Mouse (Mus musculus): ENCODE results near the gene Cdc27. TPM values are rescaled to one million over a fixed set of nuclear protein-coding genes. Genes with fewer than 3 reads are reported as not detected.
A peak's percentile ranks its signal among the peaks of the same experiment; 100 is the strongest.
"Not testable (repeated sequence)": the region's sequence is repeated elsewhere in the genome, so short reads cannot be mapped to it uniquely, and the experiment has no call there.

The Cdc27 gene
- polyA plus RNA-seq, 1 experiment from 2014 or later: 57.6 TPM

DNA sequence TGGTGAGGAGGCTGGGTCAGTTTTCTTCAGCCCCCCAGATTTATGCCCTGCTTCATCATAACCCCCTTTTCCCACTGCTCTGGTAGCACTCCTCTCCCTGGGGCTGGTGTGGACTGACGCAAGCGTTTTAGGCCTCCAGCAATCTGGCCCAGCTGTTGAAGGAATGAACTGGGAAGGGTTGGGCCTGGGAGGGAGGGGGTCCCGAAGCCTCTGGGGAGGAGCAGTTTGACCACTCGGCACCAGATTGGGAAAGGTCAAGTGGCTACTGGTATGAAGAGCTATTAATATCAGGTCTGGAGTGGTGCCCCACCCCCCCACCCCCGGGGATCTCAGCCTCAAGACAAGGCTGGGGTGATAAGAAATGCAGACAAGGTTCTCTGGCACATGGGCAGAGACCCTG is 27.7 kb upstream of the Cdc27 start:
- no peak for DNase-seq (ENCODE audit: low spot score)
- WGBS: 25% methylated on average over 5 of the region's 5 CpGs
- Histone ChIP-seq H3K4me2 (ENCODE audit: low read depth, severe bottlenecking) (no peak overlapping the region), H3K27me3 (ENCODE audit: control insufficient read depth, insufficient read depth, low read length) (no peaks in the 10 kb centered on the region), H3K9me3 (ENCODE audit: control insufficient read depth, low read length) (no peaks in the 10 kb centered on the region), H3K27ac (replicated peaks; ENCODE audit: low read depth, low read length) (no peak overlapping the region), H3K4me3 (ENCODE audit: low read depth, low read length) (no peak overlapping the region), H3K4me1 (ENCODE audit: control insufficient read depth, insufficient read depth, low read length) (0 out of 2 replicates have a peak, but pooled peaks cover 4% of the 10 kb centered on the region), H3K36me3 (ENCODE audit: control insufficient read depth, insufficient read depth, low read length) (no peaks in the 10 kb centered on the region), H3K9ac (ENCODE audit: low read length) (no peak overlapping the region)
- no peak for ATAC-seq (ENCODE audit: insufficient number of reproducible peaks, low FRiP score, low TSS enrichment, low read depth)

DNA sequence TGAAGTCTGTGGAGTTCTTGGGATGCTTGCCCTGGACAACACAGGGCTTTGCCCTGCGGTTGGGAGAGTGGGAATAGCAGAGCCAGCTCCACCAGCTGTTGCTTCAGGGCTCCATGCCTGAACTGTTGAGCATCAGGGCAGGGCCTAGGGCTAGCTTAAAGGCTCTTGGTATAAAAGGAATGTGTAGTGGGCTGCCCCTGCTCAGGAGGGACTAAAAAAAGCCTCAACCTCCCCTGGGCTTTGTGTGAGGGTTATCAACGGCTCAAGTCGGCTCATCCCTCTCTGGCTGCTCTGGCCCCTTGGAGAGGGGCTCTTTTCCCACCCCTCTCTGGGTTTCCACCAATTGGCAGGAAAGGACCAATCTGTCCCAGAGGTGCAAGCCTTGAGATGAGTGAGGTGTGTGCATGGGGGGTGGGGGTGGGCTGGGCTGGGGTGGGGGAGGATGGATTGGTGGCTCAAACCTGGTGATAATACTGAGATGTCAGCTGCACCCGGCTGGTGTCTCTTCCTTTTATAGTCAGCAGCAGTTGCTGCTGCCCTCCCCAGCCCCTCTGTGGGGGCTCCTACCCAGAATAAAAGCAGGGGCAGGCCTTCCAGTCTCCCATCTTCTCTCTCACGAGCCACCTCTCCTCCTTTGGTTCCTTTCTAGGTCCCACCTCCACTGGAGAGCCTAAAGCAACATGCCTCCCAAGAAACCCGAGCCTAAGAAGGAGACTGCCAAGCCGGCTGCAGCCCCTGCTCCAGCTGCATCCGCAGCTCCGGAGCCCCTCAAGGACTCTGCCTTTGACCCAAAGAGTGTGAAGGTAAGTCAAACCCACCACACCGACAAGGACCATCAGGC is 26.6 kb upstream of the Cdc27 start:
- Histone ChIP-seq H3K9me3 (ENCODE audit: control insufficient read depth, low read length) (no peaks in the 10 kb centered on the region), H3K27me3 (ENCODE audit: control insufficient read depth, insufficient read depth, low read length) (no peaks in the 10 kb centered on the region), H3K4me3 (ENCODE audit: low read depth, low read length) (no peak overlapping the region), H3K4me1 (ENCODE audit: control insufficient read depth, insufficient read depth, low read length) (0 out of 2 replicates have a peak, but pooled peaks cover 4% of the 10 kb centered on the region), H3K4me2 (ENCODE audit: low read depth, severe bottlenecking) (no peak overlapping the region), H3K36me3 (ENCODE audit: control insufficient read depth, insufficient read depth, low read length) (no peaks in the 10 kb centered on the region), H3K27ac (replicated peaks; ENCODE audit: low read depth, low read length) (no peak overlapping the region), H3K9ac (ENCODE audit: low read length) (no peak overlapping the region)
- DNase-seq (ENCODE audit: low spot score): no peak
- WGBS: 40% methylated on average over 10 of the region's 10 CpGs
- ATAC-seq (ENCODE audit: insufficient number of reproducible peaks, low FRiP score, low TSS enrichment, low read depth): no peak

DNA sequence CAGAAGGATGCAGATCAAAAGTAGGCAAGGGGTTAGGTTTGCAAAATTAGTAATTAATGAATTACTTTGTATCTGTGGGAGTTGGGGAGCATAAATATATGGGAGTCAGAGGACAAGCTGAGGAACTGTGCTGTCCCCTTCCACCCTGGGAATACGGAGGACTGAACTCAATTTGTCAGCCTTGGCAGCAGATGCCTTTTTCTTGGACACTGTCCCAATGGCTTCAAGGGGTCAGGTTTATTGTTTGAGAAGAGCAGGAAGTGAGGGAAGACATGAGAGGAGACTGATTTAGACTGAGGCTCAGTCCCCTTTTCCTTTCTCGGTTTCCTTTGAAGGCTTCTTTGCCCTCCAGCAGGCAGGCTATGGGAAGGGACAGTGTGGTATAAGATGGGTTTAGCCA is 22.1 kb upstream of the Cdc27 start:
- DNase-seq (ENCODE audit: low spot score): no peak
- Histone ChIP-seq H3K4me1 (ENCODE audit: control insufficient read depth, insufficient read depth, low read length) (no peaks in the 10 kb centered on the region), H3K4me2 (ENCODE audit: low read depth, severe bottlenecking) (no peak overlapping the region), H3K9me3 (ENCODE audit: control insufficient read depth, low read length) (no peaks in the 10 kb centered on the region), H3K9ac (ENCODE audit: low read length) (no peak overlapping the region), H3K4me3 (ENCODE audit: low read depth, low read length) (no peak overlapping the region), H3K27ac (replicated peaks; ENCODE audit: low read depth, low read length) (no peak overlapping the region; the same call in 1 of the 2 replicates), H3K27me3 (ENCODE audit: control insufficient read depth, insufficient read depth, low read length) (0 out of 2 replicates have a peak, but pooled peaks cover 2% of the 10 kb centered on the region), H3K36me3 (ENCODE audit: control insufficient read depth, insufficient read depth, low read length) (no peaks in the 10 kb centered on the region)
- 74% methylated on average over 2 of the region's 2 CpGs for WGBS
- ATAC-seq (ENCODE audit: insufficient number of reproducible peaks, low FRiP score, low TSS enrichment, low read depth): no peak

DNA sequence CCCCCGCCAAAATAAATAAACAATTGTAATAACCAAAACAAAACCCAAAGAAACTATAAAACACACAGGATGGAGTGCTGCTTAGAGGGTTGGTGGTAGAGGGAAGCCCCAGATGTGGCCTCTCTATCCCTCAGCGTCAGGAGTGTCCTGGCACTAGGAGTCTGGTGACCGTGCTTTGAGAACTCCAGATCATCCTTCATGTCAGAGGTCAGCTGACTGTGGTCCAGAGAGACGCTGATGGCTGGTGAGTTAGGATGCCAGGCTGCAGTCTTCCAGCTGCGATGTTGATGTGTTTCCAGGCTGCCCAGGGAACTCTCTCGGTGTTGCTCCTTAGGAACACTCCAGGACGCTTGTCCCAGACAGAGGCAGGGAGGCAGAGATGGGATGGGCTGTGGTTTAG is 21.7 kb upstream of the Cdc27 start:
- Histone ChIP-seq H3K36me3 (ENCODE audit: control insufficient read depth, insufficient read depth, low read length) (no peaks in the 10 kb centered on the region), H3K27ac (replicated peaks; ENCODE audit: low read depth, low read length) (no peak overlapping the region), H3K9me3 (ENCODE audit: control insufficient read depth, low read length) (no peaks in the 10 kb centered on the region), H3K4me3 (ENCODE audit: low read depth, low read length) (no peak overlapping the region), H3K4me2 (ENCODE audit: low read depth, severe bottlenecking) (no peak overlapping the region), H3K27me3 (ENCODE audit: control insufficient read depth, insufficient read depth, low read length) (0 out of 2 replicates have a peak, but pooled peaks cover 2% of the 10 kb centered on the region), H3K4me1 (ENCODE audit: control insufficient read depth, insufficient read depth, low read length) (no peaks in the 10 kb centered on the region), H3K9ac (ENCODE audit: low read length) (no peak overlapping the region)
- WGBS: 41% methylated on average over 7 of the region's 7 CpGs
- no peak for DNase-seq (ENCODE audit: low spot score)
- no peak for ATAC-seq (ENCODE audit: insufficient number of reproducible peaks, low FRiP score, low TSS enrichment, low read depth)

DNA sequence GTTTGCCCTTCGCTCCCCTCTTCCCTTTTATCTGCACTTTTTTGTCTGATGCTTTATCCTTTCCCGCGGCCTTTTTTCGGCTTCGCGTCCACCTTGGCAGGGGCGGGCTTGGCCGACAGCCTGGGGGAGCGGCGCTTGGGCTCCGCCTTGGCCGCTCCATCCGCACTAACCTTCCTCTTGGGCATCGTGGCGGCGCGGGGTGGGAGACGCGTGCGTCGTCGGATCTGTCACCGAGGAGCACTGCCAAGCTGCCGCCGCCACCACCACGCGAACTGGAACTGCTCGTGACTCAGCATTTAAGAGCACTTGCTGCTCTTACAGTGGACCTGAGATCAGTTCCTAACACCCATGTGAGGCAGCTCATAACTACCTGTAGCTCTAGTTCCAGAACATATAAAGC is 21.0 kb upstream of the Cdc27 start:
- H3K27ac ChIP-seq (replicated peaks; ENCODE audit: low read depth, low read length); ATAC-seq (ENCODE audit: insufficient number of reproducible peaks, low FRiP score, low TSS enrichment, low read depth); H3K9ac ChIP-seq (ENCODE audit: low read length); H3K36me3 ChIP-seq (ENCODE audit: control insufficient read depth, insufficient read depth, low read length); H3K27me3 ChIP-seq (ENCODE audit: control insufficient read depth, insufficient read depth, low read length); H3K9me3 ChIP-seq (ENCODE audit: control insufficient read depth, low read length); H3K4me1 ChIP-seq (ENCODE audit: control insufficient read depth, insufficient read depth, low read length): not testable (repeated sequence)
- H3K4me3 ChIP-seq (ENCODE audit: low read depth, low read length): peak overlapping the region; percentile 25
- WGBS: 3% methylated on average over 28 of the region's 28 CpGs
- peak overlapping the region; percentile 51 for H3K4me2 ChIP-seq (ENCODE audit: low read depth, severe bottlenecking)
- peak; percentile 51 for DNase-seq (ENCODE audit: low spot score)

DNA sequence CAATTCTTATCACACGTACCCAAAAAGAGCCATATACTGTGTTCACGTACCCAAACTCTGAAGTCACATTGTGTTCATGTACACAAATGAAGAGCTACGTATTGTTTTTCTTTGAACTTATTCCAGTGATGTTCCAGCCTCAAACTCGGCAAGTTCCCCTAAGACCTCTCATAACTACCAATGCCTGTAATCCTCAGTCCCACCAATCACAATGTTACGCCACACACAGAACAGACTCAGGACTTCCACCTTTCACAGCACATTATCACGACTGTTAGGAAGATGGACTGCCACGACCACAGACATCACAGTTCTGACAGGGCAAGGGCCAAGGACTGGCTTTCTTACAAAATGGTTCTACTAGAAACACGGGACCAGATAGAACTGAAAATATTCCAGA is 20.1 kb upstream of the Cdc27 start:
- 81% methylated on average over 8 of the region's 8 CpGs for WGBS
- not testable (repeated sequence) for ATAC-seq (ENCODE audit: insufficient number of reproducible peaks, low FRiP score, low TSS enrichment, low read depth); H3K9ac ChIP-seq (ENCODE audit: low read length); DNase-seq (ENCODE audit: low spot score); H3K36me3 ChIP-seq (ENCODE audit: control insufficient read depth, insufficient read depth, low read length); H3K4me1 ChIP-seq (ENCODE audit: control insufficient read depth, insufficient read depth, low read length); H3K4me3 ChIP-seq (ENCODE audit: low read depth, low read length); H3K27me3 ChIP-seq (ENCODE audit: control insufficient read depth, insufficient read depth, low read length); H3K27ac ChIP-seq (replicated peaks; ENCODE audit: low read depth, low read length); H3K9me3 ChIP-seq (ENCODE audit: control insufficient read depth, low read length); H3K4me2 ChIP-seq (ENCODE audit: low read depth, severe bottlenecking)

DNA sequence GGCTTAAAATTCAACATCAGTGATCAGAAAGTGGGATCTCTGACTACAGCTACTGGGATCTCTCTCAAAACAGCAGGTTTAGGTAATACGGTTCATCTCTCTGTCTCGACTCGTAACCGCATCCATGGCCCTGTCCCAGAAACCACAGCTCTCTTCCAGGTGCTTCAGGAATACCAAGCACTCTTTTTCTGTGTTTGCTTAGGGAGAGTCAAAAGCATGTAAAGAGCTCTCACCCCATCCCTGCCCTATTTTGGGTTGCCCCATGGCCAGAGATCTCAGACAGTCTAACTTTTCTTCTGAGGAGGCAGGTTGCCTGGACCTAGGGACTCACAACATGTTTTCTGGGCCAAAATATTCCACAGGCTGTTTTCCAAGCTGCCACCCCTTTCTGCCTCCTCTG is 17.9 kb upstream of the Cdc27 start:
- no peak overlapping the region for H3K4me3 ChIP-seq (ENCODE audit: low read depth, low read length)
- no peak for DNase-seq (ENCODE audit: low spot score)
- H3K9ac ChIP-seq (ENCODE audit: low read length): no peak overlapping the region
- 92% methylated on average over 4 of the region's 4 CpGs for WGBS
- no peak overlapping the region for H3K27ac ChIP-seq (replicated peaks; ENCODE audit: low read depth, low read length)
- 0 out of 2 replicates have a peak, but pooled peaks cover 2% of the 10 kb centered on the region for H3K27me3 ChIP-seq (ENCODE audit: control insufficient read depth, insufficient read depth, low read length)
- no peaks in the 10 kb centered on the region for H3K36me3 ChIP-seq (ENCODE audit: control insufficient read depth, insufficient read depth, low read length)
- no peaks in the 10 kb centered on the region for H3K4me1 ChIP-seq (ENCODE audit: control insufficient read depth, insufficient read depth, low read length)
- no peak overlapping the region for H3K4me2 ChIP-seq (ENCODE audit: low read depth, severe bottlenecking)
- H3K9me3 ChIP-seq (ENCODE audit: control insufficient read depth, low read length): no peaks in the 10 kb centered on the region
- no peak for ATAC-seq (ENCODE audit: insufficient number of reproducible peaks, low FRiP score, low TSS enrichment, low read depth)

DNA sequence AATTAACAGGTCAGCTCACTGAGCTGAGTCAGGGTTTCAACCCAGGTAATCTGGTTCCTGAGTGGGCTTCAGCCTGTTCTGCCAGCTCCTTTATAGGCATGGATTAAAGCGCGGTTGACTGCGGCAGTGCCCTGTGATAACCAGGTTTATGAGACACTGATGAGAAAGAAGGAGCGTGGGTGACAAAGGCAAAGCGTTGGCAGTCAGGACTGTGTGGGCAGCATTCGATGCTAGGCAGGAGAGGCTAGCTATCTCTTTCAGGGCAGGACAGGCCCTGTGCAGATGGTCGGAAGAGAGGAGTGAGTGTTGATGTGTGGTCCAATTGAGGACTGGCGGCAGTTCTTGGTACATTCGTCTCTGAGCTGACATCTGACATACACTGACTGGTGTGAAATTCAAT is 17.3 kb upstream of the Cdc27 start:
- Histone ChIP-seq H3K4me3 (ENCODE audit: low read depth, low read length) (no peak overlapping the region), H3K36me3 (ENCODE audit: control insufficient read depth, insufficient read depth, low read length) (no peaks in the 10 kb centered on the region), H3K4me2 (ENCODE audit: low read depth, severe bottlenecking) (no peak overlapping the region), H3K27ac (replicated peaks; ENCODE audit: low read depth, low read length) (no peak overlapping the region), H3K27me3 (ENCODE audit: control insufficient read depth, insufficient read depth, low read length) (0 out of 2 replicates have a peak, but pooled peaks cover 2% of the 10 kb centered on the region), H3K9me3 (ENCODE audit: control insufficient read depth, low read length) (no peaks in the 10 kb centered on the region), H3K9ac (ENCODE audit: low read length) (no peak overlapping the region), H3K4me1 (ENCODE audit: control insufficient read depth, insufficient read depth, low read length) (no peaks in the 10 kb centered on the region)
- ATAC-seq (ENCODE audit: insufficient number of reproducible peaks, low FRiP score, low TSS enrichment, low read depth): no peak
- 83% methylated on average over 9 of the region's 9 CpGs for WGBS
- no peak for DNase-seq (ENCODE audit: low spot score)
